Mouse (Mus musculus): ENCODE measurements around the gene Rcor1.
A peak's percentile ranks its signal among the peaks of the same experiment; 100 is the strongest.

Rcor1 gene

GRCm38 (mm10) chr12:111021138-111021537 lies 18.0 kb upstream of the Rcor1 start:
- DNase-seq (ENCODE audit: low spot score in 2 of 2), result no peak

- no peak for DNase-seq (ENCODE audit: low spot score in 2 of 2)
Observed at GRCm38 (mm10) chr12:111021577-111021976, 17.6 kb upstream of the Rcor1 start.

- no peak for DNase-seq (ENCODE audit: low spot score in 2 of 2)
Observed at GRCm38 (mm10) chr12:111028176-111029167, 10.7 kb upstream of the Rcor1 start.

GRCm38 (mm10) chr12:111029291-111029890 lies 9.8 kb upstream of the Rcor1 start:
- DNase-seq (ENCODE audit: low spot score in 2 of 2), result no peak

- no peak for DNase-seq (ENCODE audit: low spot score in 2 of 2)
Observed at GRCm38 (mm10) chr12:111032839-111033238, 6.3 kb upstream of the Rcor1 start.

GRCm38 (mm10) chr12:111035182-111035824 lies 3.8 kb upstream of the Rcor1 start:
- DNase-seq (ENCODE audit: low spot score in 2 of 2), result no peak

- no peak for DNase-seq (ENCODE audit: low spot score in 2 of 2)
Observed at GRCm38 (mm10) chr12:111036198-111036775, 2.9 kb upstream of the Rcor1 start.

- DNase-seq (ENCODE audit: low spot score in 2 of 2), result peak; percentile 18 to 20
Observed at GRCm38 (mm10) chr12:111037241-111038180, 1.6 kb upstream of the Rcor1 start.

- peak; percentile 22 to 83 for DNase-seq (ENCODE audit: low spot score in 2 of 2)
Observed at GRCm38 (mm10) chr12:111038231-111038975, 748 bp upstream of the Rcor1 start.

- peak; percentile 18 to 22 for DNase-seq (ENCODE audit: low spot score in 2 of 2)
Observed at GRCm38 (mm10) chr12:111039771-111040530, 800 bp downstream of the Rcor1 start.

GRCm38 (mm10) chr12:111040531-111040860 lies 1.3 kb downstream of the Rcor1 start:
- no peak for DNase-seq (ENCODE audit: low spot score in 2 of 2)

GRCm38 (mm10) chr12:111041196-111041595 lies 2.0 kb downstream of the Rcor1 start:
- DNase-seq (ENCODE audit: low spot score in 2 of 2), result no peak

GRCm38 (mm10) chr12:111042365-111042764 lies 3.2 kb downstream of the Rcor1 start:
- no peak for DNase-seq (ENCODE audit: low spot score in 2 of 2)

- no peak for DNase-seq (ENCODE audit: low spot score in 2 of 2)
Observed at GRCm38 (mm10) chr12:111044880-111045279, 5.7 kb downstream of the Rcor1 start.

- DNase-seq (ENCODE audit: low spot score in 2 of 2), result no peak
Observed at GRCm38 (mm10) chr12:111046866-111047265, 7.7 kb downstream of the Rcor1 start.

GRCm38 (mm10) chr12:111048201-111048600 lies 9.1 kb downstream of the Rcor1 start:
- DNase-seq (ENCODE audit: low spot score in 2 of 2), result no peak

- DNase-seq (ENCODE audit: low spot score in 2 of 2), result no peak
Observed at GRCm38 (mm10) chr12:111050256-111050655, 11.1 kb downstream of the Rcor1 start.

GRCm38 (mm10) chr12:111063361-111063760 lies 24.2 kb downstream of the Rcor1 start:
- DNase-seq (ENCODE audit: low spot score in 2 of 2), result no peak

- no peak for DNase-seq (ENCODE audit: low spot score in 2 of 2)
Observed at GRCm38 (mm10) chr12:111064220-111064619, 25.1 kb downstream of the Rcor1 start.

- no peak for DNase-seq (ENCODE audit: low spot score in 2 of 2)
Observed at GRCm38 (mm10) chr12:111065330-111065729, 26.2 kb downstream of the Rcor1 start.
